Mouse (Mus musculus) intestine, embryonic 16.5 days (tissue): ENCODE measurements around the gene Nav2. TPM values are rescaled to one million over a fixed set of nuclear protein-coding genes. Genes with fewer than 3 reads are reported as not detected.

ENCODE experiments used
- ATAC-seq: fragments of 200-750 bp; cut with Nextera tagmentation; 2 replicates; pipeline ENCODE4 v1.8.0; 2017; ENCODE audit warnings: moderate TSS enrichment, moderate library complexity
- H3K27ac ChIP-seq: fragments of 300-500 bp; sonication (generic); 2 replicates; pipeline ENCODE4 v1.5.1; 2014; ENCODE audit warnings: mild to moderate bottlenecking, low read length
- H3K27me3 ChIP-seq: fragments of 300-500 bp; sonication (generic); replicated peaks from 2 replicates; pipeline ENCODE4 v1.6.1; 2014; ENCODE audit warnings: low read length, control low read depth, mixed read lengths; ENCODE audit not compliant: control insufficient read depth, insufficient read depth
- H3K36me3 ChIP-seq: fragments of 300-500 bp; sonication (generic); 2 replicates; pipeline ENCODE4 v1.6.1; 2014; ENCODE audit warnings: low read length, control low read depth; ENCODE audit not compliant: control insufficient read depth, insufficient read depth
- H3K4me1 ChIP-seq: fragments of 300-500 bp; sonication (generic); 2 replicates; pipeline ENCODE4 v1.6.1; 2014; ENCODE audit warnings: low read length, control low read depth, mixed read lengths; ENCODE audit not compliant: control insufficient read depth, insufficient read depth
- H3K4me2 ChIP-seq: fragments of 300-500 bp; sonication (generic); 2 replicates; pipeline ENCODE4 v1.6.1; 2014; ENCODE audit warnings: low read depth, low read length, control low read depth
- H3K4me3 ChIP-seq: fragments of 300-500 bp; sonication (generic); 2 replicates; pipeline ENCODE4 v1.5.1; 2014; ENCODE audit warnings: mild to moderate bottlenecking, low read length
- H3K9ac ChIP-seq: fragments of 300-500 bp; sonication (generic); 2 replicates; pipeline ENCODE4 v1.6.1; 2014; ENCODE audit warnings: low read depth, low read length
- H3K9me3 ChIP-seq: fragments of 300-500 bp; sonication (generic); 2 replicates; pipeline ENCODE4 v1.6.1; 2016; ENCODE audit warnings: low read length, control low read depth; ENCODE audit not compliant: control insufficient read depth
- WGBS: fragments of 180-500 bp; shearing (Covaris S2); extraction: QIAGEN DNeasy Blood & Tissue Kit; methylation state at CpG from one replicate; pipeline ENCODE4 v1.1.7; 2014; 5-methylcytosine and 5-hydroxymethylcytosine counted together
- polyA plus RNA-seq: library from polyadenylated mRNA; unstranded; fragments of >200 nt; fragmentation: Nextera tagmentation; extraction: Ambion mirVana; gene quantifications from 2 replicates; pipeline ENCODE4 v1.2.1, GENCODE M21; 2015

Nav2 gene
- polyA plus RNA-seq, 1 experiment from 2014 or later = 15.3 TPM

- no peak for ATAC-seq
Measured at GRCm38 (mm10) chr7:49523729-49524128, 615.2 kb downstream of the Nav2 start.

DNA sequence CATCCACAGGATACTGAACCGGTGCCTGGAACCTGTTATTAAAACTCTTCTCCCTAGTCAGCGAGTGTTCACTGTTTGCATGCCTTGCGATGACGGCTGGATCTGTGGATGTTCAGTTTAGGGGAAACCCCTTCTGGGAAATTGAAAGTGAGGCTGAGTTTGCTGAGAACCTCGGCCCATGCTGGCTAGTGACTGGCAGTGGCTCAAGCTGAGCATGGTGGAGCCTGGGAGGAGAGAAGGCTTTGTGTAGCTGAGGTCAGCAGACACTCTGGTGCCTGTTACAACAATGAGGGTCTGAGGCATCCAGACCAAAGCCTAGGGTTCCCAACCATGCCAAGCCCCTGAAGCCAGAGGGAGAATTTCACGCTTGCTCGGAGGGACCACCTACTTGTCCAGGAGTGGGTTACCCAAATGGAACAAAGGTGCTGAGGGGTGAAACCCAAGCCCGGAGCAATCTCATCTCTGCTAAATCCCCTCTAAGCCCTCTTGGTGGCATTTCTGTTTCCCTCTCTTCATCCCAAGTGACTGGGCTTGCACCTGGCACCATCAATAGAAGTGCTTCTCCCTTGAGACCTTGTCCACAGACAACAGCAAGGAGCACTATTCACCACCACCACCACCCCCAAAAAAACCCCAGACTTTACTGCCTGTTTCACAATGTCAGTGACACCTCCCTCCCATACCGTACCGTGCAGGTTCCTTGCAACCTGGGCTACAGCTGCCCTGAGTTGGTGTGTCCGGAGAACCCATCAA is 617.0 kb downstream of the Nav2 start:
- no peak for ATAC-seq
- no peak overlapping the region for H3K4me3 ChIP-seq
- H3K9me3 ChIP-seq = no peaks in the 10 kb centered on the region
- no peak overlapping the region for H3K4me2 ChIP-seq
- H3K4me1 ChIP-seq = peaks cover 49% of the 10 kb centered on the region
- H3K36me3 ChIP-seq = no peaks in the 10 kb centered on the region
- H3K27me3 ChIP-seq = no peaks in the 10 kb centered on the region
- no peak overlapping the region for H3K27ac ChIP-seq
- no peak overlapping the region for H3K9ac ChIP-seq
- WGBS = 66% methylated on average over 11 of the region's 11 CpGs

More at GRCm38 (mm10) chr7:49523729-49524128, 615.2 kb downstream of the Nav2 start:
- Histone ChIP-seq H3K4me1 (peaks cover 50% of the 10 kb centered on the region), H3K4me2 (0 out of 2 replicates have a peak overlapping the region, but pooled peaks have one; percentile 3), H3K36me3 (no peaks in the 10 kb centered on the region), H3K27me3 (no peaks in the 10 kb centered on the region), H3K4me3 (no peak overlapping the region; the same call in 1 of the 2 replicates), H3K9ac (no peak overlapping the region), H3K27ac (no peak overlapping the region), H3K9me3 (no peaks in the 10 kb centered on the region)
- WGBS = 47% methylated on average over 5 of the region's 5 CpGs

DNA sequence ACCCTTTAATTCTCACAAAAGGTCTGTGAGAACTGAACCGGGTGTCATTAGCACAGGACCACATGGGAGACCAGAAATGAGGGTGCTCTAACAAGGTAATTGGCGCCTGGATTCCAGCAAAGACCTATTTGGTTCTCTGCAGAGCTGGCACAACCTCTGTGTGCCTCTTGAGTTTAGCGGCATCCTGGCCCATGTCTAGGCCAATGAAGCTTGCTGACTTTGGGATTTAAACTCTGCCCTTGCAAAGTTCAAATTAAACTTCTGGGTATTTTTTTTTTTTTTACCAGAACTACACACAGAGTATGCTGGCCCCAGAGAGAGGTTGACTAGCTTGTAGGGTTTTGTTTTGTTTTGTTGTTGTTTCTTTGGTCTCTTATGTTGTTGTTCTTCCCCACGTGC is 617.6 kb downstream of the Nav2 start:
- Histone ChIP-seq H3K27me3 (no peaks in the 10 kb centered on the region), H3K4me3 (no peak overlapping the region)

DNA sequence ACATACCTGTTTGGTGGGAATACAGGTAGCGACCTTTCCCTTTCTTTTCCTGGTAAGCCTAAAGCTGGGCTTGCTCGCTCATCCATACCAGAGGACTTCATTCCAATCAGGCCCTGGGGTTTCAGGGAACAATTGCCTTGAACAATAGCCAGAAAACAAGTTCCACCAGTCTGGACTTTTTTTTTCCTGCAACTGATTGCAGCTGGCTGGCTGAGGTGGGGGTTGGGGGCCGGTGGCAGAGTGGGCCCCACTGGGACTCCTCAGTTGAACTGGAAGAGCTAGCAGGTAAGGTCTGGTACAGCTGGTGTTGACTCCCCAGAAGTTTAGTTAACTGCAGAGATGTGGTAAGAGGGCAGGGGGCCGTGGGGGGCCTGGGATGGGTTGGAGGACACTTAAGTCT is 619.0 kb downstream of the Nav2 start:
- WGBS = 15% methylated on average over 4 of the region's 4 CpGs
- no peaks in the 10 kb centered on the region for H3K36me3 ChIP-seq
- peak overlapping the region; percentile 33; the same call in 1 of the 2 replicates for H3K9ac ChIP-seq
- peaks cover 30% of the 10 kb centered on the region for H3K4me1 ChIP-seq
- H3K27me3 ChIP-seq = no peaks in the 10 kb centered on the region
- ATAC-seq = peak; percentile 76
- peak overlapping the region; percentile 74 for H3K27ac ChIP-seq
- no peaks in the 10 kb centered on the region for H3K9me3 ChIP-seq
- H3K4me3 ChIP-seq = no peak overlapping the region
- peak overlapping the region; percentile 5; the same call in 1 of the 2 replicates for H3K4me2 ChIP-seq

More for the DNA sequence above, 617.6 kb downstream of the Nav2 start:
- H3K9ac ChIP-seq = no peak overlapping the region
- H3K36me3 ChIP-seq = no peaks in the 10 kb centered on the region
- H3K4me2 ChIP-seq = no peak overlapping the region
- no peak for ATAC-seq
- 87% methylated on average over 4 of the region's 4 CpGs for WGBS
- H3K27ac ChIP-seq = no peak overlapping the region
- H3K4me1 ChIP-seq = peaks cover 43% of the 10 kb centered on the region
- H3K9me3 ChIP-seq = no peaks in the 10 kb centered on the region

DNA sequence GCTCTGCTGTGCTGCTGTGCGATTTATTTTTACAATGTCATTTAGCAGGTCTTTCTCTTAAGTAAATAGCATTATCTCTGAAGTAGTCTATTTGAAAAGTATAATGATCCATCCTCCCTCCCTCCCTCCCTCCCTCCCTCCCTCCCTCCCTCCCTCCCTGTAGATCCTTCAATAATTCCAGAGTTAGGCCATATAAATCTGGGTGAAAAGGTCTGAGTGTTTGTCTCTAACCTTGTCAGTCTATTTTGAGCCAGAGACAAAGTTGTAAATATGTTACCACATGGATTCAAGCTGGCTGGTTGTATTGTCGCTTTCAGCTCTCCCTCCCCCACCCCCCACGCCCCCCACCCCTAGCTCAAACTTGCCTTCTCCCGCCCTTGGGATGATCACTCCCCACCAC is 619.4 kb downstream of the Nav2 start:
- no peaks in the 10 kb centered on the region for H3K27me3 ChIP-seq
- WGBS = 12% methylated on average over 4 of the region's 4 CpGs
- no peak overlapping the region for H3K4me2 ChIP-seq
- H3K4me1 ChIP-seq = peaks cover 26% of the 10 kb centered on the region
- H3K36me3 ChIP-seq = no peaks in the 10 kb centered on the region
- no peak; the same call in none of the 2 replicates for ATAC-seq
- H3K9me3 ChIP-seq = no peaks in the 10 kb centered on the region
- no peak overlapping the region; the same call in 1 of the 2 replicates for H3K9ac ChIP-seq
- H3K27ac ChIP-seq = peak overlapping the region; percentile 74; the same call in 1 of the 2 replicates
- H3K4me3 ChIP-seq = no peak overlapping the region

DNA sequence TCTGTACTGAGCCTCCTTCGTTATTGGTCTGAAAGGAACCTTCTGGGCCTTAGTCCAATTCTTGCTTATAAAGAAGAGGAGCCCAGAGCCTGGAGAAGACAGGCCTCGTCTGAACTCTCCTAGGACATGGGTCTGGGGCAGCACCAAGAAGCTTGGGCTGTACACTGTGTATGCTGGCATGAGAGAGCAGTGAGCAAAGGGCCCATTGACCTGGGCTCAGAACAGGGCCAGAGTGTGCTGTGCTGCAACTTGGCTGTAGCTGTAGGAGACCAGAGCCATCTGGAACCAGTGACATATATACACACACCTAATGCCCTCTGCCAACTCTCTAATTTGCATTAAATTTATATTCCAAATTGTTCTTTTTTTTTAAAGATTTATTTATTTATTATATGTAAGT is 621.0 kb downstream of the Nav2 start:
- no peak overlapping the region for H3K9ac ChIP-seq
- no peaks in the 10 kb centered on the region for H3K27me3 ChIP-seq
- WGBS = 75% methylated on average over 2 of the region's 2 CpGs
- H3K36me3 ChIP-seq = no peaks in the 10 kb centered on the region
- peaks cover 18% of the 10 kb centered on the region for H3K4me1 ChIP-seq
- ATAC-seq = no peak
- no peak overlapping the region for H3K27ac ChIP-seq
- no peak overlapping the region for H3K4me3 ChIP-seq
- H3K4me2 ChIP-seq = no peak overlapping the region
- H3K9me3 ChIP-seq = no peaks in the 10 kb centered on the region

- no peak overlapping the region for H3K9ac ChIP-seq
- H3K9me3 ChIP-seq = no peaks in the 10 kb centered on the region
- H3K4me3 ChIP-seq = no peak overlapping the region
- no peak for ATAC-seq
- H3K4me1 ChIP-seq = 0 out of 2 replicates have a peak, but pooled peaks cover 5% of the 10 kb centered on the region
- H3K4me2 ChIP-seq = no peak overlapping the region
- no peak overlapping the region for H3K27ac ChIP-seq
- WGBS = 76% methylated on average over 8 of the region's 8 CpGs
- no peaks in the 10 kb centered on the region for H3K36me3 ChIP-seq
- no peaks in the 10 kb centered on the region for H3K27me3 ChIP-seq
Measured at GRCm38 (mm10) chr7:49533571-49533970, 625.1 kb downstream of the Nav2 start.

- no peak overlapping the region for H3K9ac ChIP-seq
- H3K27ac ChIP-seq = no peak overlapping the region
- no peak overlapping the region for H3K4me3 ChIP-seq
- 0 out of 2 replicates have a peak, but pooled peaks cover 5% of the 10 kb centered on the region for H3K4me1 ChIP-seq
- H3K4me2 ChIP-seq = no peak overlapping the region
- no peaks in the 10 kb centered on the region for H3K9me3 ChIP-seq
- H3K27me3 ChIP-seq = no peaks in the 10 kb centered on the region
- ATAC-seq = no peak
- 59% methylated on average over 6 of the region's 6 CpGs for WGBS
- no peaks in the 10 kb centered on the region for H3K36me3 ChIP-seq
Measured at GRCm38 (mm10) chr7:49534208-49534607, 625.7 kb downstream of the Nav2 start.

- H3K27ac ChIP-seq = no peak overlapping the region
- ATAC-seq = peak; percentile 79
- H3K36me3 ChIP-seq = no peaks in the 10 kb centered on the region
- H3K4me1 ChIP-seq = 0 out of 2 replicates have a peak, but pooled peaks cover 5% of the 10 kb centered on the region
- H3K4me2 ChIP-seq = no peak overlapping the region
- H3K27me3 ChIP-seq = no peaks in the 10 kb centered on the region
- no peak overlapping the region for H3K4me3 ChIP-seq
- 57% methylated on average over 5 of the region's 5 CpGs for WGBS
- no peaks in the 10 kb centered on the region for H3K9me3 ChIP-seq
- H3K9ac ChIP-seq = no peak overlapping the region
Measured at GRCm38 (mm10) chr7:49538360-49538759, 629.8 kb downstream of the Nav2 start.
